Mouse (Mus musculus): ENCODE measurements around the gene 6430550D23Rik. TPM values are rescaled to one million over a fixed set of nuclear protein-coding genes. Genes with fewer than 3 reads are reported as not detected.
A peak's percentile ranks its signal among the peaks of the same experiment; 100 is the strongest.

6430550D23Rik gene
- total and polyA plus RNA-seq, 2 experiments from 2014 or later: 0.27 to 0.44 TPM

DNA sequence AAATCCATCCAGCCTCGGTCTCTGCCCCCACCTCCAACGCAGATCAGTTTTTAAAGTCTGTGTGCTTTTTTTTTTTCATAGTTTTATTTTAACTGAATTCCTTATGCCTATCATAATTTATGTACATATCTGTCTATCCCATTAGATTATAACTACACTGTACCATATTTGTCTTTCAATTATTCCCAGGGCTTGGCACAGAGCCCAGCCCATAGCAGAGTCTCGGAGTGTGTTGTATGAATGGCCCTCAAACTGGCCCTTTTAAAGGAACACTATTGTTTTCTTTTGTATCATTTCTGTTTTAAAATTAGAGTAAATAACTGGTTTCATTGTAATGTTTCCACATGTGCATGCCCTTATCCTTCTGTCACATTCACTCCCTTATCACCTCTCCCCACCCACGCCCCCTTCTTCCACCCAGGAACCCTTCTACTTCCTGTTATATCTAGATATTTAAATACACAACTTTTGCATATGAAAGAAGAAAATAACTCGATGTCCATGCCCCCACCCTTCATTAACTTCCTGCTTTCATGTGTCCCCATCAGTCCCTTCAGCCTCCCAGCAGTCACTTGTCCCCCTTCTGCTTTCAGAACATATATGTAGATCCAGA, 60.3 kb downstream of the 6430550D23Rik start:
- no peak overlapping the region for H3K4me2 ChIP-seq (ENCODE audit: low read depth, low read length, poor library complexity, severe bottlenecking)
- no peak overlapping the region for H3K9ac ChIP-seq (replicated peaks; ENCODE audit: low read length, poor library complexity, severe bottlenecking)
- DNase-seq (ENCODE audit: low spot score) (no peak), ATAC-seq (ENCODE audit: low FRiP score) (no peak)
- H3K4me1 ChIP-seq (ENCODE audit: insufficient read depth, low read length): peaks cover 3% of the 10 kb centered on the region; the same call in 1 of the 2 replicates
- H3K4me3 ChIP-seq (ENCODE audit: low read depth, low read length): no peak overlapping the region
- H3K27me3 ChIP-seq (ENCODE audit: insufficient read depth, low read length): no peaks in the 10 kb centered on the region
- H3K27ac ChIP-seq (ENCODE audit: low read depth, low read length): no peak overlapping the region
- whole genome bisulfite sequencing: 66% methylated on average over 5 of the region's 5 CpGs
- no peaks in the 10 kb centered on the region for H3K9me3 ChIP-seq (ENCODE audit: low read length)
- TF ChIP-seq CTCF (IDR thresholded peaks at IDR 0.05): no peak
- H3K36me3 ChIP-seq (ENCODE audit: insufficient read depth, low read length): no peaks in the 10 kb centered on the region

DNA sequence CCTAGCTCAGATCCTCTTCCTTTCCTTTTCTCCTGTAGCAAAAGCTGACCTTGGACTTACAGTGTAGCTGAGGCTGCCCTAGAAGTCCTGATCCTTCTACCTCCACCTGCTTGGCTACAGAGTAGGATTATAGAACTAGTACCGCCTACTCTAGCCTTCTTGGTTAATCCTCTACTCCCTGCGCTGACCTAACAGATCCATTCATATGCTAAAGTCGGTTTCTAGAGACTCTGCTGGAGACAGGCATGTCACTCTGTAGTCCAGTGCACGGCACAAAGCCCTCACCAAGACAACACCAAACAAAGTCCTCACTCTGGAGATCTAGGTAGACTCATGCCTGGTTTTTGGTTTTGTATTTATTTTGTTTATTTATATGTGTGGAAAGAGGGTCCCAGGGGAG, 61.3 kb downstream of the 6430550D23Rik start:
- no peak for TF ChIP-seq CTCF (IDR thresholded peaks at IDR 0.05)
- Histone ChIP-seq H3K4me1 (ENCODE audit: insufficient read depth, low read length) (peaks cover 3% of the 10 kb centered on the region; the same call in 1 of the 2 replicates), H3K4me3 (ENCODE audit: low read depth, low read length) (no peak overlapping the region), H3K27me3 (ENCODE audit: insufficient read depth, low read length) (no peaks in the 10 kb centered on the region), H3K9me3 (ENCODE audit: low read length) (no peaks in the 10 kb centered on the region), H3K4me2 (ENCODE audit: low read depth, low read length, poor library complexity, severe bottlenecking) (no peak overlapping the region), H3K36me3 (ENCODE audit: insufficient read depth, low read length) (no peaks in the 10 kb centered on the region), H3K9ac (replicated peaks; ENCODE audit: low read length, poor library complexity, severe bottlenecking) (no peak overlapping the region), H3K27ac (ENCODE audit: low read depth, low read length) (no peak overlapping the region)
- ATAC-seq (ENCODE audit: low FRiP score): no peak
- DNase-seq (ENCODE audit: low spot score): no peak
- 6% methylated on average over 4 of the region's 4 CpGs for WGBS

DNA sequence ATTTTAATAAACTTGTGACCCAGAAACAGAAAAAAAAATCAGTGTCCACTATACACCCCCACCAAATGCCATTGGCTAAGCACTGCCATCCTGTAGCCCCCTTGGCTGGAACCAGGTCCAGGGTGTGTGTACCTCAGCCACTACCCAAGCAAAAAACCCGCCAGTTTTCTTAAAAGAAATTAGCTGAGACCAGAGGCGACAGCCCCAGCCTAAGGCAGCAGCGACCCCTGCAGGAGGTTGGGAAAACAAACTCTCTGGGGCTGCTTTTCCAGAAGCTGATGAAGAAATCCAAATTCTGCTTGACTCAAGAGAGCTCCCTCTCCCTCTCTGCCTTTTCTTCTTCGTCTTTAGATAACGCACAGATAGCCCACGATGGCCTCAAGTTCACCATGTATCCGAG, 61.7 kb downstream of the 6430550D23Rik start:
- ATAC-seq (ENCODE audit: low FRiP score): no peak
- WGBS: 3% methylated on average over 7 of the region's 7 CpGs

DNA sequence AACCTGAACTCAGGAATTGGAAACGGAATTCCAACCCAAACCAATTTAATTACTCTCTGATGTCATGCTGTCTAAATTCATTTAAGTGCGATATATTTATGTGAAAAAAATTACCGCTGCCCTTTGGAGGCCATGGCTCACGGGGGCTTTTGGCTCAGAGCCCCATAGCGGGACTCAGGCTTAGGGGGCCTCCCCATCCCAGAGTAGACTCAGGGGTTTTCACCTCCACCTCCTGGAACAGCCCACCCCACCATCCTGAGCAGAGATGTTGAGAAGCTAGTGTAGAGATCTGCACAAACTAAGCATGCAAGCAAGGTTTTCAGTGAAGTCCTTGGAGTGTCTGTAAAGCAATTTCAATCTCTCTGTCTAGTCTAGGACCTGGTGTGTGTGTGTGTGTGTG, 62.2 kb downstream of the 6430550D23Rik start:
- no peak for TF ChIP-seq CTCF (IDR thresholded peaks at IDR 0.05)
- Histone ChIP-seq H3K9ac (replicated peaks; ENCODE audit: low read length, poor library complexity, severe bottlenecking) (no peak overlapping the region), H3K36me3 (ENCODE audit: insufficient read depth, low read length) (no peaks in the 10 kb centered on the region), H3K4me1 (ENCODE audit: insufficient read depth, low read length) (peaks cover 3% of the 10 kb centered on the region; the same call in 1 of the 2 replicates), H3K4me3 (ENCODE audit: low read depth, low read length) (no peak overlapping the region), H3K9me3 (ENCODE audit: low read length) (no peaks in the 10 kb centered on the region), H3K27ac (ENCODE audit: low read depth, low read length) (no peak overlapping the region), H3K4me2 (ENCODE audit: low read depth, low read length, poor library complexity, severe bottlenecking) (no peak overlapping the region), H3K27me3 (ENCODE audit: insufficient read depth, low read length) (no peaks in the 10 kb centered on the region)
- ATAC-seq (ENCODE audit: low FRiP score) (no peak), DNase-seq (ENCODE audit: low spot score) (no peak)
- 59% methylated on average over 5 of the region's 5 CpGs for WGBS

More for the DNA sequence above, 61.7 kb downstream of the 6430550D23Rik start:
- DNase-seq (ENCODE audit: low spot score): peak; percentile 78
- H3K9me3 ChIP-seq (ENCODE audit: low read length): no peaks in the 10 kb centered on the region
- H3K27ac ChIP-seq (ENCODE audit: low read depth, low read length): no peak overlapping the region
- no peaks in the 10 kb centered on the region for H3K36me3 ChIP-seq (ENCODE audit: insufficient read depth, low read length)
- H3K4me3 ChIP-seq (ENCODE audit: low read depth, low read length): no peak overlapping the region
- H3K9ac ChIP-seq (replicated peaks; ENCODE audit: low read length, poor library complexity, severe bottlenecking): no peak overlapping the region
- H3K27me3 ChIP-seq (ENCODE audit: insufficient read depth, low read length): no peaks in the 10 kb centered on the region
- TF ChIP-seq CTCF (IDR thresholded peaks at IDR 0.05): peak; percentile 79
- no peak overlapping the region for H3K4me2 ChIP-seq (ENCODE audit: low read depth, low read length, poor library complexity, severe bottlenecking)
- peaks cover 3% of the 10 kb centered on the region; the same call in 1 of the 2 replicates for H3K4me1 ChIP-seq (ENCODE audit: insufficient read depth, low read length)

DNA sequence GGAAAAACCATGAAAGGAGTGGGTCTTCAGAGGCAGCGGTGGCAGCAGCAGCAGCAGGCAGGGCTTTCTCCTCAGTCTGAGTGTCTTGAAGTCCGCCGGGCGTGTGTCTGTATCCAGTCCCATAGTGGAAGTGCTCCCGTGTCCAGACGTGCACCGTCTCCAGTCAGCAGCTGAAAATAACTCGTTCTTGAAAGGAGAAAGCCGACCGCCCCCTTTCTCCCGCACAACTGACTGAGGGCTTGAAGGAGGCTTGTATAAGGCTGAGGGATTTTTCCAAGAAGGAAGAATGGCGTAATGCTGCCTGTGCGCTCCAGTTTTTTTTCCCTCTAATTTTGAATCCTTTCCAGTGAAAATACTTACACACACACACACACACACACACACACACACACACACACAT, 62.7 kb downstream of the 6430550D23Rik start, which contains the start of gene Gdf5:
Gene Gdf5, minus strand, starts transcription at position 244 of the 400 bp plus-strand sequence.
- Histone ChIP-seq H3K27ac (ENCODE audit: low read depth, low read length) (no peak within 1 kb of the TSS), H3K4me3 (ENCODE audit: low read depth, low read length) (no peak within 1 kb of the TSS), H3K4me2 (ENCODE audit: low read depth, low read length, poor library complexity, severe bottlenecking) (no peak within 1 kb of the TSS), H3K9ac (replicated peaks; ENCODE audit: low read length, poor library complexity, severe bottlenecking) (no peak within 1 kb of the TSS), H3K9me3 (ENCODE audit: low read length) (no peaks in the 10 kb centered on the region), H3K4me1 (ENCODE audit: insufficient read depth, low read length) (peaks cover 3% of the 10 kb centered on the region; the same call in 1 of the 2 replicates), H3K36me3 (ENCODE audit: insufficient read depth, low read length) (no peaks in the 10 kb centered on the region), H3K27me3 (ENCODE audit: insufficient read depth, low read length) (no peaks in the 10 kb centered on the region)
- no peak for ATAC-seq (ENCODE audit: low FRiP score)
- no peak for TF ChIP-seq CTCF (IDR thresholded peaks at IDR 0.05)
- no peak for DNase-seq (ENCODE audit: low spot score)
- WGBS: 28% methylated on average over 13 of the region's 13 CpGs

DNA sequence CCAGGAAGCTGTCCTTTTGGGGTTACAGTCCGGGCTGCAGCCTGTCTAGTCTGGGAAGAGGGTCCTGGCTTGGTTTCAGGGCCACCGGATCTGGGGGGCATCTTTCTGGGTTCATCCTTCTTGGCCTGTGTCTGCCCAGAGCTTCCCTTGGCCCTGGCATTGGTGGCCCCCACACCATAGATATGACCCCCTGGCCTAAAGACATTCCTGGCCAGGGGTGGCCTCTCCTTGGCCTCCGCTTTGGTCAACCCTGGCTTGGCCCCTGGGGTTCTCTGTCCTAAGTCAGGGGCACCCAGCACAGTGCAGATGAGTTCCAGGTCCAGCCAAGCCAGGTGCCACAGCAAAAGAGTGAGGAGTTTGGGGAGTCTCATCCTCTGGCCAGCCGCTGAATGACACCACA, 63.1 kb downstream of the 6430550D23Rik start:
- DNase-seq (ENCODE audit: low spot score) (no peak), ATAC-seq (ENCODE audit: low FRiP score) (no peak)
- WGBS: 80% methylated on average over 4 of the region's 4 CpGs
- H3K4me1 ChIP-seq (ENCODE audit: insufficient read depth, low read length): peaks cover 3% of the 10 kb centered on the region; the same call in 1 of the 2 replicates
- H3K4me3 ChIP-seq (ENCODE audit: low read depth, low read length): no peak overlapping the region
- no peaks in the 10 kb centered on the region for H3K9me3 ChIP-seq (ENCODE audit: low read length)
- TF ChIP-seq CTCF (IDR thresholded peaks at IDR 0.05): no peak
- no peaks in the 10 kb centered on the region for H3K27me3 ChIP-seq (ENCODE audit: insufficient read depth, low read length)
- no peak overlapping the region for H3K4me2 ChIP-seq (ENCODE audit: low read depth, low read length, poor library complexity, severe bottlenecking)
- no peaks in the 10 kb centered on the region for H3K36me3 ChIP-seq (ENCODE audit: insufficient read depth, low read length)
- H3K9ac ChIP-seq (replicated peaks; ENCODE audit: low read length, poor library complexity, severe bottlenecking): no peak overlapping the region
- no peak overlapping the region for H3K27ac ChIP-seq (ENCODE audit: low read depth, low read length)

All from midbrain, postnatal 0 days (tissue).